Mouse (Mus musculus) embryonic facial prominence, embryonic 14.5 days (tissue): Measurements from ENCODE around the gene Cysrt1. TPM values are rescaled to one million over a fixed set of nuclear protein-coding genes. Genes with fewer than 3 reads are reported as not detected.

Experiments used
- ATAC-seq: fragments of 200-750 bp; cut with Nextera tagmentation; 2 replicates; pipeline ENCODE4 v1.8.0; 2017; ENCODE audit warnings: low read depth, moderate number of reproducible peaks, moderate TSS enrichment
- DNase-seq: peaks from one replicate; pipeline ENCODE4 v3.0.0-alpha.2; 2015; ENCODE audit warnings: low spot score
- H3K27ac ChIP-seq: fragments of 300-500 bp; sonication (generic); replicated peaks from 2 replicates; pipeline ENCODE4 v1.5.1; 2014; ENCODE audit warnings: low read depth, mild to moderate bottlenecking, low read length, moderate library complexity
- H3K27me3 ChIP-seq: fragments of 300-500 bp; sonication (generic); replicated peaks from 2 replicates; pipeline ENCODE4 v1.6.1; 2014; ENCODE audit warnings: low read length; ENCODE audit not compliant: control insufficient read depth, insufficient read depth
- H3K36me3 ChIP-seq: fragments of 300-500 bp; sonication (generic); 2 replicates; pipeline ENCODE4 v1.6.1; 2014; ENCODE audit warnings: low read length, mixed read lengths; ENCODE audit not compliant: control insufficient read depth, insufficient read depth
- H3K4me1 ChIP-seq: fragments of 300-500 bp; sonication (generic); 2 replicates; pipeline ENCODE4 v1.6.1; 2014; ENCODE audit warnings: antibody characterized with exemption, low read length; ENCODE audit not compliant: control insufficient read depth, insufficient read depth
- H3K4me2 ChIP-seq: fragments of 300-500 bp; sonication (generic); 2 replicates; pipeline ENCODE4 v1.6.1; 2014; ENCODE audit warnings: low read depth, mild to moderate bottlenecking, low read length, moderate library complexity, mixed read lengths
- H3K4me3 ChIP-seq: fragments of 300-500 bp; sonication (generic); 2 replicates; pipeline ENCODE4 v1.5.1; 2014; ENCODE audit warnings: low read depth, mild to moderate bottlenecking, low read length
- H3K9ac ChIP-seq: fragments of 300-500 bp; sonication (generic); 2 replicates; pipeline ENCODE4 v1.6.1; 2014; ENCODE audit warnings: low read depth, mild to moderate bottlenecking, low read length, moderate library complexity, mixed read lengths
- H3K9me3 ChIP-seq: fragments of 300-500 bp; sonication (generic); 2 replicates; pipeline ENCODE4 v1.6.1; 2016; ENCODE audit warnings: low read length; ENCODE audit not compliant: control insufficient read depth
- WGBS: fragments of 180-500 bp; shearing (Covaris S2); extraction: QIAGEN DNeasy Blood & Tissue Kit; methylation state at CpG from one replicate; pipeline ENCODE4 v1.1.7; 2014; 5-methylcytosine and 5-hydroxymethylcytosine counted together
- polyA plus RNA-seq: library from polyadenylated mRNA; unstranded; fragments of >200 nt; fragmentation: Nextera tagmentation; extraction: Ambion mirVana; gene quantifications from 2 replicates; pipeline ENCODE4 v1.2.1, GENCODE M21; 2014

The Cysrt1 gene
- polyA plus RNA-seq, 1 experiment from 2014 or later, result 10.2 TPM

GRCm38 (mm10) chr2:25244144-25244543 lies 1.9 kb upstream of the Cysrt1 start:
- ATAC-seq, result no peak
- no peak overlapping the region for H3K4me3 ChIP-seq
- H3K9me3 ChIP-seq, result no peaks in the 10 kb centered on the region
- no peak overlapping the region for H3K9ac ChIP-seq
- H3K36me3 ChIP-seq, result peaks cover 22% of the 10 kb centered on the region
- peaks cover 13% of the 10 kb centered on the region for H3K27me3 ChIP-seq
- H3K27ac ChIP-seq, result no peak overlapping the region
- peaks cover 15% of the 10 kb centered on the region for H3K4me1 ChIP-seq
- WGBS, result 92% methylated on average over 4 of the region's 4 CpGs
- no peak overlapping the region for H3K4me2 ChIP-seq
- no peak for DNase-seq

- H3K4me3 ChIP-seq, result no peak overlapping the region
- peaks cover 14% of the 10 kb centered on the region; the same call in 1 of the 2 replicates for H3K36me3 ChIP-seq
- no peak overlapping the region for H3K27ac ChIP-seq
- H3K9me3 ChIP-seq, result no peaks in the 10 kb centered on the region
- ATAC-seq (no peak), DNase-seq (no peak)
- peak overlapping the region; percentile 96; the same call in 1 of the 2 replicates for H3K4me2 ChIP-seq
- H3K27me3 ChIP-seq, result peaks cover 13% of the 10 kb centered on the region
- no peak overlapping the region for H3K9ac ChIP-seq
- 73% methylated on average over 7 of the region's 8 CpGs for WGBS
- H3K4me1 ChIP-seq, result peaks cover 15% of the 10 kb centered on the region
Observed at GRCm38 (mm10) chr2:25243342-25243741, 1.1 kb upstream of the Cysrt1 start.

- Histone ChIP-seq H3K4me3 (peak overlapping the region; percentile 59), H3K9me3 (no peaks in the 10 kb centered on the region), H3K36me3 (peaks cover 4% of the 10 kb centered on the region; the same call in 1 of the 2 replicates), H3K4me1 (peaks cover 15% of the 10 kb centered on the region), H3K9ac (no peak overlapping the region), H3K27me3 (peaks cover 13% of the 10 kb centered on the region), H3K4me2 (peak overlapping the region; percentile 96), H3K27ac (no peak overlapping the region)
- DNase-seq (no peak), ATAC-seq (no peak)
- 13% methylated on average over 6 of the region's 6 CpGs for WGBS
Observed at GRCm38 (mm10) chr2:25241438-25241775, 845 bp downstream of the Cysrt1 start.

- H3K36me3 ChIP-seq, result no peaks in the 10 kb centered on the region
- peaks cover 13% of the 10 kb centered on the region for H3K27me3 ChIP-seq
- ATAC-seq (peak; percentile 90), DNase-seq (peak; percentile 94)
- peak overlapping the region; percentile 59 for H3K4me3 ChIP-seq
- peak overlapping the region; percentile 34; the same call in 1 of the 2 replicates for H3K9ac ChIP-seq
- peak overlapping the region; percentile 42 for H3K27ac ChIP-seq
- no peaks in the 10 kb centered on the region for H3K9me3 ChIP-seq
- WGBS, result 1% methylated on average over 23 of the region's 29 CpGs
- peaks cover 15% of the 10 kb centered on the region for H3K4me1 ChIP-seq
- peak overlapping the region; percentile 96 for H3K4me2 ChIP-seq
Observed at GRCm38 (mm10) chr2:25240723-25241437, 1.4 kb downstream of the Cysrt1 start.

- ATAC-seq (peak; percentile 4; the same call in 1 of the 2 replicates), DNase-seq (no peak)
- 53% methylated on average over 8 of the region's 8 CpGs for WGBS
- Histone ChIP-seq H3K4me2 (peak overlapping the region; percentile 96), H3K9me3 (no peaks in the 10 kb centered on the region), H3K4me1 (peaks cover 15% of the 10 kb centered on the region), H3K36me3 (no peaks in the 10 kb centered on the region), H3K4me3 (peak overlapping the region; percentile 59), H3K9ac (peak overlapping the region; percentile 34; the same call in 1 of the 2 replicates), H3K27me3 (peaks cover 13% of the 10 kb centered on the region), H3K27ac (peak overlapping the region; percentile 42)
Observed at GRCm38 (mm10) chr2:25240310-25240709, 1.9 kb downstream of the Cysrt1 start.

- Histone ChIP-seq H3K4me3 (no peak overlapping the region), H3K4me1 (peaks cover 15% of the 10 kb centered on the region), H3K9ac (no peak overlapping the region), H3K9me3 (no peaks in the 10 kb centered on the region), H3K27me3 (peaks cover 13% of the 10 kb centered on the region), H3K27ac (no peak overlapping the region), H3K4me2 (no peak overlapping the region), H3K36me3 (no peaks in the 10 kb centered on the region)
- DNase-seq (no peak), ATAC-seq (no peak)
- WGBS, result 68% methylated on average over 3 of the region's 3 CpGs
Observed at GRCm38 (mm10) chr2:25239766-25240165, 2.5 kb downstream of the Cysrt1 start.

- DNase-seq, result no peak
- Histone ChIP-seq H3K4me1 (peaks cover 15% of the 10 kb centered on the region), H3K27me3 (peaks cover 13% of the 10 kb centered on the region), H3K27ac (no peak overlapping the region), H3K9ac (no peak overlapping the region), H3K36me3 (no peaks in the 10 kb centered on the region), H3K4me2 (no peak overlapping the region), H3K9me3 (no peaks in the 10 kb centered on the region), H3K4me3 (no peak overlapping the region)
- no peak for ATAC-seq
Observed at GRCm38 (mm10) chr2:25238106-25238505, 4.1 kb downstream of the Cysrt1 start.

GRCm38 (mm10) chr2:25237522-25237921 lies 4.7 kb downstream of the Cysrt1 start:
- no peak overlapping the region for H3K27ac ChIP-seq
- ATAC-seq (no peak), DNase-seq (no peak)
- no peak overlapping the region for H3K4me3 ChIP-seq
- H3K4me1 ChIP-seq, result peaks cover 15% of the 10 kb centered on the region
- no peak overlapping the region for H3K9ac ChIP-seq
- H3K4me2 ChIP-seq, result no peak overlapping the region
- no peaks in the 10 kb centered on the region for H3K9me3 ChIP-seq
- H3K36me3 ChIP-seq, result no peaks in the 10 kb centered on the region
- peaks cover 10% of the 10 kb centered on the region for H3K27me3 ChIP-seq
- WGBS, result 71% methylated on average over 4 of the region's 4 CpGs

- Histone ChIP-seq H3K4me3 (no peak within 1 kb of the TSS), H3K27ac (no peak within 1 kb of the TSS), H3K4me1 (peaks cover 12% of the 10 kb centered on the region), H3K27me3 (peaks cover 5% of the 10 kb centered on the region; the same call in 1 of the 2 replicates), H3K9ac (no peak within 1 kb of the TSS), H3K36me3 (no peaks in the 10 kb centered on the region), H3K4me2 (no peak within 1 kb of the TSS), H3K9me3 (no peaks in the 10 kb centered on the region)
- WGBS, result 31% methylated on average over 8 of the region's 8 CpGs
- DNase-seq (no peak), ATAC-seq (no peak)
Observed at GRCm38 (mm10) chr2:25236614-25237013, 5.6 kb downstream of the Cysrt1 start, which contains the start of gene Rnf224. Gene Rnf224 (minus strand): TSS chr2:25236787.
